Mouse (Mus musculus) G1E (cell line): ENCODE measurements around the gene Alox12b. TPM values are rescaled to one million over a fixed set of nuclear protein-coding genes. Genes with fewer than 3 reads are reported as not detected.

Experiments used
- ATAC-seq: 2 replicates; pipeline ENCODE4 v1.8.0; 2016; ENCODE audit warnings: mild to moderate bottlenecking; ENCODE audit not compliant: insufficient number of reproducible peaks, poor library complexity, low FRiP score, severe bottlenecking; ENCODE audit errors: extremely low read depth
- DNase-seq: peaks from one replicate; pipeline ENCODE4 v3.0.0; 2012; ENCODE audit warnings: low spot score
- H3K27me3 ChIP-seq: 2 replicates; pipeline ENCODE4 v1.6.1; 2012; ENCODE audit warnings: mild to moderate bottlenecking, low read length, inconsistent platforms; ENCODE audit not compliant: insufficient read depth
- H3K36me3 ChIP-seq: replicated peaks from 2 replicates; pipeline ENCODE3; 2012; ENCODE audit warnings: mild to moderate bottlenecking, inconsistent platforms
- H3K4me1 ChIP-seq: 2 replicates; pipeline ENCODE4 v1.6.1; 2012; ENCODE audit warnings: low read depth, low read length, inconsistent platforms, mixed read lengths; ENCODE audit not compliant: insufficient read depth
- H3K4me3 ChIP-seq: 2 replicates; pipeline ENCODE4 v1.5.1; 2012; ENCODE audit warnings: low read depth, mild to moderate bottlenecking, inconsistent platforms, low read length, moderate library complexity, mixed read lengths
- H3K9me3 ChIP-seq: replicated peaks from 2 replicates; pipeline ENCODE4 v1.6.1; 2012; ENCODE audit warnings: inconsistent platforms
- CTCF ChIP-seq: IDR thresholded peaks from 2 replicates; pipeline ENCODE4 v1.5.1; 2012; ENCODE audit warnings: low read depth, low read length, inconsistent platforms, mixed read lengths
- GATA1 ChIP-seq: IDR thresholded peaks from 2 replicates; pipeline ENCODE4 v1.6.1; 2012; ENCODE audit warnings: borderline replicate concordance, low read length, inconsistent platforms, mixed read lengths
- GATA2 ChIP-seq: IDR thresholded peaks from 2 replicates; pipeline ENCODE4 v1.6.1; 2012; ENCODE audit warnings: low read depth, low read length, inconsistent platforms, borderline replicate concordance
- POLR2AphosphoS5 ChIP-seq: IDR thresholded peaks from 2 replicates; pipeline ENCODE4 v1.6.1; 2012; ENCODE audit warnings: low read depth, low read length, inconsistent platforms; ENCODE audit not compliant: insufficient replicate concordance
- TAL1 ChIP-seq: conservative IDR thresholded peaks from 2 replicates; pipeline ENCODE4 v1.6.1; 2012; ENCODE audit warnings: low read depth, low read length, inconsistent platforms, mixed read lengths
- polyA plus RNA-seq: library from polyadenylated mRNA; stranded (reverse); fragments of >175 nt; gene quantifications from 2 replicates; pipeline ENCODE4 v1.2.3, GENCODE M21; 2012
- total RNA-seq, 2 experiments: library from RNA; stranded (forward) in 1 of 2; stranded (reverse) in 1 of 2; fragments of 200-1000 nt in 1 of 2; fragments of >200 nt in 1 of 2; fragmentation: Nextera tagmentation in 1 of 2; gene quantifications; 2 replicates each; pipeline ENCODE4 v1.2.3; 2014 to 2017

The Alox12b gene
- total and polyA plus RNA-seq, 3 experiments, result not detected

GRCm38 (mm10) chr11:69199251-69199650 is 42.5 kb downstream of the Alox12b start:
- H3K9me3 ChIP-seq, result no peaks in the 10 kb centered on the region
- no peak overlapping the region for H3K4me3 ChIP-seq
- DNase-seq (no peak), ATAC-seq (no peak)
- peaks cover 54% of the 10 kb centered on the region for H3K27me3 ChIP-seq
- TF ChIP-seq POLR2AphosphoS5 (no peak), CTCF (no peak), GATA1 (no peak), GATA2 (no peak), TAL1 (no peak)
- no peaks in the 10 kb centered on the region for H3K36me3 ChIP-seq
- H3K4me1 ChIP-seq, result no peaks in the 10 kb centered on the region; the same call in 1 of the 2 replicates

GRCm38 (mm10) chr11:69200231-69200630 is 43.4 kb downstream of the Alox12b start:
- H3K4me3 ChIP-seq, result no peak overlapping the region
- H3K27me3 ChIP-seq, result peaks cover 58% of the 10 kb centered on the region
- H3K36me3 ChIP-seq, result no peaks in the 10 kb centered on the region
- TF ChIP-seq CTCF (no peak), GATA1 (no peak)
- DNase-seq (no peak), ATAC-seq (no peak)
- H3K9me3 ChIP-seq, result no peaks in the 10 kb centered on the region
- H3K4me1 ChIP-seq, result no peaks in the 10 kb centered on the region; the same call in 1 of the 2 replicates

GRCm38 (mm10) chr11:69202469-69203230 is 45.9 kb downstream of the Alox12b start:
- no peak for ATAC-seq

GRCm38 (mm10) chr11:69211431-69211830 is 54.6 kb downstream of the Alox12b start:
- H3K4me3 ChIP-seq, result no peak overlapping the region
- H3K9me3 ChIP-seq, result no peaks in the 10 kb centered on the region
- DNase-seq (no peak), ATAC-seq (no peak)
- TF ChIP-seq GATA2 (no peak), POLR2AphosphoS5 (no peak), CTCF (no peak), GATA1 (no peak), TAL1 (no peak)
- H3K27me3 ChIP-seq, result peaks cover 6% of the 10 kb centered on the region
- no peaks in the 10 kb centered on the region for H3K4me1 ChIP-seq
- H3K36me3 ChIP-seq, result no peaks in the 10 kb centered on the region

More at GRCm38 (mm10) chr11:69202469-69203230, 45.9 kb downstream of the Alox12b start:
- TF ChIP-seq GATA2 (no peak), CTCF (no peak), GATA1 (no peak), TAL1 (no peak), POLR2AphosphoS5 (no peak)
- Histone ChIP-seq H3K4me1 (no peaks in the 10 kb centered on the region), H3K36me3 (no peaks in the 10 kb centered on the region), H3K4me3 (no peak overlapping the region), H3K9me3 (no peaks in the 10 kb centered on the region), H3K27me3 (peaks cover 55% of the 10 kb centered on the region)
- no peak for DNase-seq

- TF ChIP-seq TAL1 (no peak), CTCF (no peak), POLR2AphosphoS5 (no peak), GATA2 (no peak), GATA1 (no peak)
- H3K27me3 ChIP-seq, result peaks cover 7% of the 10 kb centered on the region; the same call in 1 of the 2 replicates
- DNase-seq, result no peak
- H3K4me1 ChIP-seq, result peaks cover 2% of the 10 kb centered on the region; the same call in 1 of the 2 replicates
- no peaks in the 10 kb centered on the region for H3K9me3 ChIP-seq
- H3K36me3 ChIP-seq, result no peaks in the 10 kb centered on the region
- no peak for ATAC-seq
- H3K4me3 ChIP-seq, result no peak overlapping the region
Measured at GRCm38 (mm10) chr11:69217411-69217810, 60.6 kb downstream of the Alox12b start.

- Histone ChIP-seq H3K36me3 (no peaks in the 10 kb centered on the region), H3K9me3 (no peaks in the 10 kb centered on the region), H3K4me3 (no peak overlapping the region), H3K4me1 (peaks cover 2% of the 10 kb centered on the region; the same call in 1 of the 2 replicates), H3K27me3 (peaks cover 13% of the 10 kb centered on the region)
- no peak for DNase-seq
- TF ChIP-seq GATA1, result no peak
- TF ChIP-seq TAL1, result no peak
- no peak for TF ChIP-seq CTCF
- TF ChIP-seq POLR2AphosphoS5, result no peak
- no peak for TF ChIP-seq GATA2
- ATAC-seq, result no peak
Measured at GRCm38 (mm10) chr11:69218661-69219060, 61.9 kb downstream of the Alox12b start.

Other genes with a start within 250 kb of the Alox12b start
Only the 20 nearest of the 24 such genes appear.
- gene Arhgef15, start 199.5 kb upstream of the Alox12b start, total RNA-seq (2014; fragmentation: Nextera tagmentation), result not detected in 2 replicates
- gene Arhgef15, start 199.5 kb upstream of the Alox12b start, total RNA-seq (2017), result 0.12 and 0.22 TPM in 2 replicates
- not detected in 2 replicates for gene Arhgef15, start 199.5 kb upstream of the Alox12b start, polyA plus RNA-seq
- gene Slc25a35, start 188.9 kb upstream of the Alox12b start, total RNA-seq (2014; fragmentation: Nextera tagmentation), result 5.2 and 5.8 TPM in 2 replicates
- gene Slc25a35, start 188.9 kb upstream of the Alox12b start, total RNA-seq (2017), result 0.93 and 1.1 TPM in 2 replicates
- gene Slc25a35, start 188.9 kb upstream of the Alox12b start, polyA plus RNA-seq, result 1.2 and 1.3 TPM in 2 replicates
- gene Rangrf, start 181.8 kb upstream of the Alox12b start, total RNA-seq (2014; fragmentation: Nextera tagmentation), result 16.1 and 21.8 TPM in 2 replicates
- 16.2 and 18.4 TPM in 2 replicates for gene Rangrf, start 181.8 kb upstream of the Alox12b start, total RNA-seq (2017)
- 7.8 and 8.1 TPM in 2 replicates for gene Rangrf, start 181.8 kb upstream of the Alox12b start, polyA plus RNA-seq
- gene Pfas, start 148.5 kb upstream of the Alox12b start, total RNA-seq (2014; fragmentation: Nextera tagmentation), result 83.4 and 107 TPM in 2 replicates
- gene Pfas, start 148.5 kb upstream of the Alox12b start, total RNA-seq (2017), result 34.4 and 36.2 TPM in 2 replicates
- gene Pfas, start 148.5 kb upstream of the Alox12b start, polyA plus RNA-seq, result 41.3 and 62.8 TPM in 2 replicates
- 83.8 and 96.5 TPM in 2 replicates for gene Ctc1, start 141.1 kb upstream of the Alox12b start, total RNA-seq (2014; fragmentation: Nextera tagmentation)
- gene Ctc1, start 141.1 kb upstream of the Alox12b start, total RNA-seq (2017), result 15.2 and 19.9 TPM in 2 replicates
- 73.4 and 104 TPM in 2 replicates for gene Ctc1, start 141.1 kb upstream of the Alox12b start, polyA plus RNA-seq
- gene Aurkb, start 111.3 kb upstream of the Alox12b start, total RNA-seq (2014; fragmentation: Nextera tagmentation), result 176 and 241 TPM in 2 replicates
- 117 and 133 TPM in 2 replicates for gene Aurkb, start 111.3 kb upstream of the Alox12b start, total RNA-seq (2017)
- 296 TPM in 2 replicates for gene Aurkb, start 111.3 kb upstream of the Alox12b start, polyA plus RNA-seq
- gene Borcs6, start 97.3 kb upstream of the Alox12b start, total RNA-seq (2014; fragmentation: Nextera tagmentation), result 5.3 and 6.4 TPM in 2 replicates
- gene Borcs6, start 97.3 kb upstream of the Alox12b start, total RNA-seq (2017), result 6.1 and 8.2 TPM in 2 replicates
- 25.9 and 37.4 TPM in 2 replicates for gene Borcs6, start 97.3 kb upstream of the Alox12b start, polyA plus RNA-seq
- gene Tmem107, start 86.2 kb upstream of the Alox12b start, total RNA-seq (2014; fragmentation: Nextera tagmentation), result 28.3 and 38.2 TPM in 2 replicates
- 17.2 and 34.2 TPM in 2 replicates for gene Tmem107, start 86.2 kb upstream of the Alox12b start, total RNA-seq (2017)
- gene Tmem107, start 86.2 kb upstream of the Alox12b start, polyA plus RNA-seq, result 70.8 and 77.9 TPM in 2 replicates
- 98.4 and 104 TPM in 2 replicates for gene Vamp2, start 68.5 kb upstream of the Alox12b start, total RNA-seq (2014; fragmentation: Nextera tagmentation)
- gene Vamp2, start 68.5 kb upstream of the Alox12b start, total RNA-seq (2017), result 4.4 and 5.8 TPM in 2 replicates
- 31.8 and 32.8 TPM in 2 replicates for gene Vamp2, start 68.5 kb upstream of the Alox12b start, polyA plus RNA-seq
- 55.2 and 55.5 TPM in 2 replicates for gene Per1, start 61.8 kb upstream of the Alox12b start, total RNA-seq (2014; fragmentation: Nextera tagmentation)
- 8.9 TPM in 2 replicates for gene Per1, start 61.8 kb upstream of the Alox12b start, total RNA-seq (2017)
- gene Per1, start 61.8 kb upstream of the Alox12b start, polyA plus RNA-seq, result 40.6 TPM in 2 replicates
- 0.53 TPM in 1 of 2 replicates, not detected in the other for gene Hes7, start 36.6 kb upstream of the Alox12b start, total RNA-seq (2014; fragmentation: Nextera tagmentation)
- 0.22 TPM in 1 of 2 replicates, not detected in the other for gene Hes7, start 36.6 kb upstream of the Alox12b start, total RNA-seq (2017)
- gene Hes7, start 36.6 kb upstream of the Alox12b start, polyA plus RNA-seq, result 1.2 and 2.0 TPM in 2 replicates
- 1.4 TPM in 2 replicates for gene 9130213A22Rik, start 34.4 kb upstream of the Alox12b start, total RNA-seq (2014; fragmentation: Nextera tagmentation)
- gene 9130213A22Rik, start 34.4 kb upstream of the Alox12b start, total RNA-seq (2017), result 0.17 and 0.82 TPM in 2 replicates
- 0.10 and 0.25 TPM in 2 replicates for gene 9130213A22Rik, start 34.4 kb upstream of the Alox12b start, polyA plus RNA-seq
- 1.3 TPM in 1 of 2 replicates, not detected in the other for gene Aloxe3, start 31.1 kb upstream of the Alox12b start, total RNA-seq (2014; fragmentation: Nextera tagmentation)
- gene Aloxe3, start 31.1 kb upstream of the Alox12b start, total RNA-seq (2017), result 0.16 TPM in 1 of 2 replicates, not detected in the other
- 0.01 TPM in 1 of 2 replicates, not detected in the other for gene Aloxe3, start 31.1 kb upstream of the Alox12b start, polyA plus RNA-seq
- not detected in 2 replicates for gene Alox8, start 40.9 kb downstream of the Alox12b start, total RNA-seq (2014; fragmentation: Nextera tagmentation)
- 0.06 and 0.49 TPM in 2 replicates for gene Alox8, start 40.9 kb downstream of the Alox12b start, total RNA-seq (2017)
- not detected in 2 replicates for gene Alox8, start 40.9 kb downstream of the Alox12b start, polyA plus RNA-seq
- not detected in 2 replicates for gene Gucy2e, start 80.0 kb downstream of the Alox12b start, total RNA-seq (2014; fragmentation: Nextera tagmentation)
- 0.05 and 0.06 TPM in 2 replicates for gene Gucy2e, start 80.0 kb downstream of the Alox12b start, total RNA-seq (2017)
- gene Gucy2e, start 80.0 kb downstream of the Alox12b start, polyA plus RNA-seq, result not detected in 2 replicates
- 30.3 and 42.0 TPM in 2 replicates for gene Cntrob, start 166.8 kb downstream of the Alox12b start, total RNA-seq (2014; fragmentation: Nextera tagmentation)
- gene Cntrob, start 166.8 kb downstream of the Alox12b start, total RNA-seq (2017), result 19.2 and 26.0 TPM in 2 replicates
- 30.8 and 35.4 TPM in 2 replicates for gene Cntrob, start 166.8 kb downstream of the Alox12b start, polyA plus RNA-seq
- gene Trappc1, start 167.0 kb downstream of the Alox12b start, total RNA-seq (2014; fragmentation: Nextera tagmentation), result 138 and 139 TPM in 2 replicates
- 116 and 127 TPM in 2 replicates for gene Trappc1, start 167.0 kb downstream of the Alox12b start, total RNA-seq (2017)
- gene Trappc1, start 167.0 kb downstream of the Alox12b start, polyA plus RNA-seq, result 7.4 and 10.1 TPM in 2 replicates
- 0.58 and 1.2 TPM in 2 replicates for gene Kcnab3, start 169.3 kb downstream of the Alox12b start, total RNA-seq (2014; fragmentation: Nextera tagmentation)
- gene Kcnab3, start 169.3 kb downstream of the Alox12b start, total RNA-seq (2017), result 0.60 and 0.64 TPM in 2 replicates
- 0.27 and 0.33 TPM in 2 replicates for gene Kcnab3, start 169.3 kb downstream of the Alox12b start, polyA plus RNA-seq
- gene Rnf227, start 183.5 kb downstream of the Alox12b start, total RNA-seq (2014; fragmentation: Nextera tagmentation), result not detected in 2 replicates
- 0.06 and 0.11 TPM in 2 replicates for gene Rnf227, start 183.5 kb downstream of the Alox12b start, total RNA-seq (2017)
- gene Rnf227, start 183.5 kb downstream of the Alox12b start, polyA plus RNA-seq, result not detected in 2 replicates
- gene Chd3, start 212.4 kb downstream of the Alox12b start, total RNA-seq (2014; fragmentation: Nextera tagmentation), result 120 TPM in 2 replicates
- 55.6 and 71.0 TPM in 2 replicates for gene Chd3, start 212.4 kb downstream of the Alox12b start, total RNA-seq (2017)
- 183 and 212 TPM in 2 replicates for gene Chd3, start 212.4 kb downstream of the Alox12b start, polyA plus RNA-seq